Mouse (Mus musculus) CH12.LX (cell line): ENCODE measurements around the gene Cd59b. TPM values are rescaled to one million over a fixed set of nuclear protein-coding genes. Genes with fewer than 3 reads are reported as not detected.

Experiments used
- DNase-seq: peaks from one replicate; pipeline ENCODE4 v3.0.0-alpha.2; 2013; ENCODE audit errors: extremely low read depth
- H3K27ac ChIP-seq: 2 replicates; pipeline ENCODE4 v1.5.1; 2012; ENCODE audit warnings: low read depth, mild to moderate bottlenecking, control low read depth, moderate library complexity; ENCODE audit not compliant: insufficient read depth
- H3K27me3 ChIP-seq: replicated peaks from 2 replicates; pipeline ENCODE3; 2012; ENCODE audit warnings: inconsistent platforms
- H3K36me3 ChIP-seq, 2 experiments: replicated peaks in 1 of 2; 2 replicates each; pipeline versions ENCODE3 to v1.6.1; 2012; ENCODE audit warnings: inconsistent platforms in 1 of 2, low read length in 1 of 2, mild to moderate bottlenecking in 1 of 2, mixed read lengths in 1 of 2, moderate library complexity in 1 of 2; ENCODE audit not compliant: control insufficient read depth in 1 of 2, insufficient read depth in 1 of 2
- H3K4me1 ChIP-seq, 2 experiments: 2 replicates each; pipeline ENCODE4 v1.6.1; 2012; ENCODE audit warnings: inconsistent platforms in 1 of 2, moderate library complexity in 1 of 2; ENCODE audit not compliant: insufficient read depth in 2 of 2, control insufficient read depth in 1 of 2
- H3K4me2 ChIP-seq: 2 replicates; pipeline ENCODE4 v1.6.1; 2012; ENCODE audit warnings: low read depth, mild to moderate bottlenecking, control low read depth; ENCODE audit not compliant: poor library complexity, insufficient read depth, severe bottlenecking
- H3K4me3 ChIP-seq, 3 experiments: fragments of 150-350 bp in 1 of 3; sonication (generic) in 1 of 3; replicated peaks in 1 of 3; 2 replicates each; pipeline versions ENCODE3 to v1.5.1; 2011 to 2012; ENCODE audit warnings: low read depth in 2 of 3, low read length in 2 of 3, mild to moderate bottlenecking in 2 of 3, moderate library complexity in 2 of 3, control low read depth in 1 of 3, improper control_type of control experiment in 1 of 3, inconsistent platforms in 1 of 3, mixed read lengths in 1 of 3; ENCODE audit not compliant: poor library complexity in 1 of 3
- H3K79me2 ChIP-seq: replicated peaks from 2 replicates; pipeline ENCODE4 v1.6.1; 2012; ENCODE audit warnings: mild to moderate bottlenecking, moderate library complexity; ENCODE audit not compliant: control insufficient read depth, poor library complexity, insufficient read depth, severe bottlenecking; ENCODE audit errors: extremely low read depth
- H3K9ac ChIP-seq: 2 replicates; pipeline ENCODE4 v1.6.1; 2012; ENCODE audit warnings: low read depth, mild to moderate bottlenecking, control low read depth, moderate library complexity; ENCODE audit not compliant: insufficient read depth
- H3K9me3 ChIP-seq: replicated peaks from 2 replicates; pipeline ENCODE3; 2012; ENCODE audit warnings: low read length, inconsistent platforms, mixed read lengths
- CHD1 ChIP-seq: IDR thresholded peaks from 2 replicates; pipeline ENCODE4 v1.6.1; 2012; ENCODE audit warnings: low read depth, low read length, improper control_type of control experiment, inconsistent platforms
- CHD2 ChIP-seq: IDR thresholded peaks from 2 replicates; pipeline ENCODE4 v1.6.1; 2011; ENCODE audit warnings: low read length, improper control_type of control experiment
- CTCF ChIP-seq, 2 experiments: IDR thresholded peaks in 1 of 2; conservative IDR thresholded peaks in 1 of 2; 2 replicates each; pipeline ENCODE4 v1.5.1; 2011 to 2012; ENCODE audit warnings: low read depth in 2 of 2, low read length in 2 of 2, improper control_type of control experiment in 1 of 2, inconsistent platforms in 1 of 2, mild to moderate bottlenecking in 1 of 2, moderate library complexity in 1 of 2
- E2F4 ChIP-seq: IDR thresholded peaks from 2 replicates; pipeline ENCODE4 v1.6.1; 2011; ENCODE audit warnings: low read depth, low read length, improper control_type of control experiment; ENCODE audit not compliant: insufficient replicate concordance
- ELF1 ChIP-seq: IDR thresholded peaks from 2 replicates; pipeline ENCODE4 v1.6.1; 2014; ENCODE audit warnings: low read depth, mild to moderate bottlenecking, inconsistent platforms, low read length, improper control_type of control experiment
- GABPA ChIP-seq: IDR thresholded peaks from 2 replicates; pipeline ENCODE4 v1.6.1; 2012; ENCODE audit warnings: low read depth, low read length, improper control_type of control experiment, inconsistent platforms; ENCODE audit not compliant: insufficient replicate concordance
- JUN ChIP-seq: IDR thresholded peaks from 2 replicates; pipeline ENCODE4 v1.6.1; 2011; ENCODE audit warnings: low read depth, mild to moderate bottlenecking, low read length, improper control_type of control experiment, moderate library complexity; ENCODE audit not compliant: insufficient read depth
- MEF2A ChIP-seq: IDR thresholded peaks from 2 replicates; pipeline ENCODE4 v1.6.1; 2014; ENCODE audit warnings: low read depth, mild to moderate bottlenecking, inconsistent platforms, low read length, improper control_type of control experiment, borderline replicate concordance
- MXI1 ChIP-seq: IDR thresholded peaks from 2 replicates; pipeline ENCODE4 v1.6.1; 2011; ENCODE audit warnings: mild to moderate bottlenecking, low read depth, low read length, improper control_type of control experiment
- NRF1 ChIP-seq: IDR thresholded peaks from 2 replicates; pipeline ENCODE4 v1.6.1; 2014; ENCODE audit warnings: low read depth, mild to moderate bottlenecking, inconsistent platforms, low read length, improper control_type of control experiment, moderate library complexity
- RAD21 ChIP-seq: IDR thresholded peaks from 2 replicates; pipeline ENCODE4 v1.6.1; 2011; ENCODE audit warnings: low read depth, mild to moderate bottlenecking, low read length, improper control_type of control experiment, moderate library complexity
- SIN3A ChIP-seq: IDR thresholded peaks from 2 replicates; pipeline ENCODE4 v1.6.1; 2012; ENCODE audit warnings: low read length, improper control_type of control experiment, inconsistent platforms
- UBTF ChIP-seq: IDR thresholded peaks from 2 replicates; pipeline ENCODE4 v1.6.1; 2012; ENCODE audit warnings: low read depth, mild to moderate bottlenecking, inconsistent platforms, low read length, improper control_type of control experiment, moderate library complexity
- ZKSCAN1 ChIP-seq: IDR thresholded peaks from 2 replicates; pipeline ENCODE4 v1.6.1; 2012; ENCODE audit warnings: low read depth, inconsistent platforms, low read length, improper control_type of control experiment, borderline replicate concordance
- ZMIZ1 ChIP-seq: IDR thresholded peaks from 2 replicates; pipeline ENCODE4 v1.6.1; 2012; ENCODE audit warnings: low read depth, mild to moderate bottlenecking, inconsistent platforms, low read length, improper control_type of control experiment
- ZNF384 ChIP-seq: IDR thresholded peaks from 2 replicates; pipeline ENCODE4 v1.6.1; 2012; ENCODE audit warnings: low read depth, low read length, improper control_type of control experiment, inconsistent platforms
- dilution Hi-C: fragments of 300-500 bp; cut with MboI; formaldehyde crosslinking; loops from 2 replicates; pipeline ENCODE4 v1.14.3; 2020; ENCODE audit warnings: low sequenced_read_pairs; ENCODE audit not compliant: extremely low pct_unique_long_range_greater_than_20kb, extremely low pct_ligation_motif_present
- in situ Hi-C: fragments of 300-500 bp; cut with MboI; formaldehyde crosslinking; loops from 3 replicates; pipeline ENCODE4 v1.14.3; 2019; ENCODE audit warnings: low sequenced_read_pairs, low pct_ligation_motif_present, low pct_unique_long_range_greater_than_20kb, mixed read lengths
- polyA plus RNA-seq: library from polyadenylated mRNA; unstranded; fragments of >175 nt; gene quantifications from 2 replicates; pipeline ENCODE4 v1.2.1, GENCODE M21; 2012; ENCODE audit warnings: low read depth; ENCODE audit not compliant: insufficient read length
- total RNA-seq, 2 experiments: library from RNA; depleted of rRNA; stranded (reverse); fragments of 300-350 nt in 1 of 2; fragments of >200 nt in 1 of 2; gene quantifications; 2 replicates each; pipeline ENCODE4 v1.2.3; 2012 to 2014

Cd59b gene
- total and polyA plus RNA-seq, 3 experiments: 0.25 to 2.1 (median 0.80) TPM

DNA sequence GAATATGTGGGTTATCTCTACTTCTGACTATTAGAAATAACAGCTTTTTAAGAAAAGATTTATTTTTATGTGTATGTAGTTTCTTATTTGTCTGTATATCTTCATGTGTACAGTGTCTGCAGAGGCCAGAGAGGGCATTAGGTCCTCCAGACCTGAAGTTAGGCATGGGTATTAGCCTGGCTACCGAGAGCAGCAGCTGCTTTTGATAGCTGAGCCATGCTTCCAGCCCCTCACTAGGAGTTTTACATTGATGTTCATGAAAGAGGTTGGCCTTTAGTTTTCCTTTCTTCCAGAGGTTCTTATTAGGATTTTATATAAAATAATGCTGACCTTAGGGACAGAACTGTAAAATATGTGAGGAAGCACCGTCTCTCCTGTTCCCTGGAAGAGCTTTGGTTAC is 31.4 kb upstream of the Cd59b start:
- Histone ChIP-seq H3K9ac (no peak overlapping the region), H3K4me1 (peaks cover 2 to 22% of the 10 kb centered on the region in 2 experiments; a peak in 2 of 4 replicates), H3K4me2 (no peak overlapping the region), H3K4me3 (no peak overlapping the region), H3K79me2 (no peaks in the 10 kb centered on the region), H3K9me3 (no peaks in the 10 kb centered on the region), H3K27ac (no peak overlapping the region), H3K27me3 (no peaks in the 10 kb centered on the region), H3K36me3 (peaks cover 18 to 80% of the 10 kb centered on the region in 2 experiments)
- TF ChIP-seq MEF2A (no peak), RAD21 (no peak), GABPA (no peak), ZKSCAN1 (no peak), NRF1 (no peak), ZNF384 (no peak), ELF1 (no peak), SIN3A (no peak), ZMIZ1 (no peak), CHD1 (no peak), JUN (no peak)
- no peak for DNase-seq
- dilution Hi-C loops (no loop called here), in situ Hi-C loops (loop anchor here (25.0 kb wide), 1 partner anchor 549 kb away; the partner anchor contains the start of gene Cstf3)

DNA sequence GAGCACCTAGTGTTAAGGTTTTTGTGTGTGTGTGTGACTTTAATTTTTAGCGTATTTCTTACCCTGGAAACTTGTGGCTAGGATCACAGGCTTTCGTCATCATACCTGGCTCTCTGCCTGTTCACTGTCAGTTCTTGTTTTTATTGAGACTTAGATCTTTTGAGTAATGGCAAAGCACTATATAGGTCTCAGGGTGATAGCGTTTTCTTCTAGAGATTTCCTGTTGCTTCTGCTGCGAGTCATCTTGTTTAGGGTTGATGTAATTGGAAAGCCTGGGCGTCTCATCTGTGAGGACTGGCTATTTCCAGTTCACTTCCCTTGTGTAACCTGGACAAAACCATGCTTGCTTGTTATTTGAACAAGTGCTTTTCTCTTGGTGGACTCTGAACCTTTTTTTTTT is 28.0 kb upstream of the Cd59b start:
- TF ChIP-seq MXI1: no peak
- TF ChIP-seq, all 38 proteins: peak for 0
- peaks cover 2 to 22% of the 10 kb centered on the region in 2 experiments; a peak in 2 of 4 replicates for H3K4me1 ChIP-seq
- no peaks in the 10 kb centered on the region for H3K79me2 ChIP-seq
- in situ Hi-C loops: loop anchor here (25.0 kb wide), 1 partner anchor 546 kb away; the partner anchor contains the start of gene Cstf3
- peaks cover 21 to 72% of the 10 kb centered on the region in 2 experiments for H3K36me3 ChIP-seq
- no peak for DNase-seq
- no peak overlapping the region for H3K27ac ChIP-seq
- H3K9me3 ChIP-seq: no peaks in the 10 kb centered on the region
- no peak overlapping the region for H3K9ac ChIP-seq
- no peak overlapping the region for H3K4me2 ChIP-seq
- H3K4me3 ChIP-seq: no peak overlapping the region
- H3K27me3 ChIP-seq: no peaks in the 10 kb centered on the region
- dilution Hi-C loops: no loop called here

DNA sequence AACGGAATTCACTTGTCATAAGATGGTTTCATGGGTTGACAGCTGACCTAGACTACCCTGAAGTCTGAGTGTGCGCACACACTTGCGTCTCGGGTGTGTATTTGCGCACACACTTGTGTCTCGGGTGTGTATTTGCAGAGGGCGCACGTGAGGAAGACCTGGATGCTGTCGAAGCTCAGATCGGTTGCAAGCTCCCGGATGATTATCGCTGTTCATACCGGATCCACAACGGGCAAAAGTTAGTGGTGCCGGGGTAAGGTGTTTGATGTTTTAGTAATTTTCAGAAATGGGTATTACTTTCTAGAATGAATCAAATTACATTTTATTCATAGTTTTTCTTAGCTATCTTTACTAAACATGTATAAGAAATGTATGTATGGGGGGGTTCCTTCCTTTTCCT is 26.9 kb upstream of the Cd59b start:
- peaks cover 19 to 66% of the 10 kb centered on the region in 2 experiments for H3K36me3 ChIP-seq
- no peak for TF ChIP-seq E2F4
- TF ChIP-seq MEF2A: no peak
- no peak for TF ChIP-seq ZNF384
- no peak for TF ChIP-seq CTCF (conservative IDR thresholded peaks at IDR 0.05 in 1 of 2, IDR thresholded peaks at IDR 0.05 in 1 of 2; ENCODE audit: low read depth in 2 of 2, low read length in 2 of 2)
- no peak for TF ChIP-seq CHD2
- no peak for TF ChIP-seq UBTF
- TF ChIP-seq, all 38 proteins: peak for 0
- in situ Hi-C loops: loop anchor here (25.0 kb wide), 1 partner anchor 545 kb away; the partner anchor contains the start of gene Cstf3
- H3K9me3 ChIP-seq: no peaks in the 10 kb centered on the region
- dilution Hi-C loops: no loop called here
- H3K4me2 ChIP-seq: no peak overlapping the region
- no peak overlapping the region for H3K4me3 ChIP-seq
- H3K9ac ChIP-seq: no peak overlapping the region
- no peaks in the 10 kb centered on the region for H3K27me3 ChIP-seq
- H3K79me2 ChIP-seq: no peaks in the 10 kb centered on the region
- no peak overlapping the region for H3K27ac ChIP-seq
- peaks cover 2 to 22% of the 10 kb centered on the region in 2 experiments; a peak in 2 of 4 replicates for H3K4me1 ChIP-seq
- no peak for DNase-seq
